Comparison of ENCODE assay signal across 8 mouse cellular contexts in the genomic region with DNA sequence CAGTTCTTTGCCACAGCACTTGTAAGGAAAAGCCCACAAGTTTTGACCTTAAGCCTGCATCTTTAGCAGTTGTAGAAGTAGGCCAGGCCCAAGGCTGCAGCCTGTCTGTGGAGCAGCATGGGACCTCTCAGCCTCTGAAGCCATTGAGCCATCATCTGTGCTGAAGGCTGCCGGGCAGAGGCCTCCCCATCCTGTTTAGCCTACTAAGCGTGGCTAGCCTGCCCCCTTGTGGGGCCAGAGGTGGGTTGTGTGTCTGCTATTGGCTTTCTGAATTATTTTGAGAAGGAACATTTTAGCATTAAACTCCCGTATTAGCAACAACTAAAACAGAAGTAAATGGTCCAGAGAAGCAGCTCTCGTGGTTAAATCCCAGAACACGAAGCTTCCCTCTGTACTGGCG. TPM values are rescaled to one million over a fixed set of nuclear protein-coding genes. Genes with fewer than 3 reads are reported as not detected.
DNase-seq lines count a peak whose midpoint lies in the region; ATAC-seq and TF ChIP-seq lines count a peak whose summit lies in the region.
"Had no signal": no experiment of that assay in that cellular context is flagged by ENCODE, and none has a peak within 500 bp of the region (broad histone marks: within the 10 kb centered on the region; RNA-seq: fewer than 3 reads in every experiment).

No protein-coding gene starts in this region.

- peak; percentile 71 for TF ChIP-seq CTCF in gastrocnemius, adult 2 months (IDR thresholded peaks at IDR 0.05)
- TF ChIP-seq CTCF in kidney, postnatal 0 days (IDR thresholded peaks at IDR 0.05; ENCODE audit: low read depth), result peak; percentile 75

- WGBS in kidney, postnatal 0 days, result 54% methylated on average over 6 of the region's 6 CpGs

- intact Hi-C loops in gastrocnemius, adult 2 months (cut with DNase I), result loop anchor here (5.0 to 10.0 kb wide), 2 partner anchors 95 to 228 kb away; no protein-coding TSS in a partner anchor

- H3K36me3 ChIP-seq in kidney, postnatal 0 days (ENCODE audit: insufficient read depth, low read length), result no peaks in the 10 kb centered on the region

- H3K9me3 ChIP-seq in kidney, postnatal 0 days (replicated peaks; ENCODE audit: low read length), result no peaks in the 10 kb centered on the region

- peaks cover 19% of the 10 kb centered on the region for H3K4me1 ChIP-seq in kidney, postnatal 0 days (replicated peaks; ENCODE audit: insufficient read depth, low read length)

- ATAC-seq in kidney, postnatal 0 days (replicated peaks; ENCODE audit: low FRiP score, low read depth), result no peak

- H3K4me2 ChIP-seq in kidney, postnatal 0 days (ENCODE audit: low read length), result no peak overlapping the region

- H3K9ac ChIP-seq in kidney, postnatal 0 days (ENCODE audit: low read depth, low read length), result no peak overlapping the region

- no peak overlapping the region for H3K4me3 ChIP-seq in gastrocnemius, adult 2 months
- no peak overlapping the region for H3K4me3 ChIP-seq in kidney, postnatal 0 days (replicated peaks; ENCODE audit: low read depth, low read length)

- DNase-seq in A20 (ENCODE audit: low read depth, low spot score), result peak; percentile 75
- DNase-seq in CD8-positive naive resting alpha-beta T cell, adult 2 months (ENCODE audit: low read depth in 2 of 2, low spot score in 2 of 2), result peak; percentile 66 to 72
- DNase-seq in c-Kit-positive CD71-negative TER-119-negative erythroid progenitor cells, embryonic 14.5 days (ENCODE audit: low read depth), result peak; percentile 55
- peak; percentile 76 for DNase-seq in gastrocnemius, adult 2 months
- DNase-seq in kidney, postnatal 0 days (ENCODE audit: low spot score), result peak; percentile 68
- peak; percentile 71 for DNase-seq in lung, postnatal 14 days
- peak; percentile 47 for DNase-seq in right cerebral cortex, postnatal 25 days

- no peaks in the 10 kb centered on the region for H3K27me3 ChIP-seq in kidney, postnatal 0 days (ENCODE audit: insufficient read depth, low read length)

- peak overlapping the region; percentile 20; the same call in 1 of the 2 replicates for H3K27ac ChIP-seq in gastrocnemius, adult 2 months
- no peak overlapping the region for H3K27ac ChIP-seq in kidney, postnatal 0 days

RNA-seq across cellular contexts. Expression of gene Mta1, which starts 4.4 kb away (rescaled TPM):
- total RNA-seq in gastrocnemius, adult 2 months (2021), result 10 to 100 TPM; 36.2 to 41.5 TPM
- polyA plus RNA-seq in kidney, postnatal 0 days (2015; fragmentation: Nextera tagmentation; extraction: Ambion mirVana), result 11.5 and 13.2 TPM in 2 replicates

RNA-seq across cellular contexts. Expression of gene Tex22, which starts 28.2 kb away (rescaled TPM):
- total RNA-seq in gastrocnemius, adult 2 months (2021), result not detected
- not detected in 2 replicates for polyA plus RNA-seq in kidney, postnatal 0 days (2015; fragmentation: Nextera tagmentation; extraction: Ambion mirVana)
- total RNA-seq: gastrocnemius, adult 8-10 months had no signal

RNA-seq across cellular contexts. Expression of gene Crip2, which starts 37.6 kb away (rescaled TPM):
- 10 to 100 TPM; 32.4 to 41.1 TPM for total RNA-seq in gastrocnemius, adult 2 months (2021)
- 227 and 239 TPM in 2 replicates for polyA plus RNA-seq in kidney, postnatal 0 days (2015; fragmentation: Nextera tagmentation; extraction: Ambion mirVana)

RNA-seq across cellular contexts. Expression of gene Crip1, which starts 43.7 kb away (rescaled TPM):
- 100 to 1,000 TPM in 1 of 2 experiments, 10 to 100 TPM in 1; 71.2 to 113 TPM for total RNA-seq in gastrocnemius, adult 2 months (2021)
- polyA plus RNA-seq in kidney, postnatal 0 days (2015; fragmentation: Nextera tagmentation; extraction: Ambion mirVana), result 350 and 357 TPM in 2 replicates

RNA-seq across cellular contexts. Expression of gene Tedc1, which starts 53.8 kb away (rescaled TPM):
- not detected for total RNA-seq in gastrocnemius, adult 2 months (2021)
- polyA plus RNA-seq in kidney, postnatal 0 days (2015; fragmentation: Nextera tagmentation; extraction: Ambion mirVana), result 14.8 and 16.7 TPM in 2 replicates
